Mouse (Mus musculus) bone marrow, adult 2 months (tissue): ENCODE data around the gene Fam178b.

Experiments used
- CTCF ChIP-seq: fragments of 200-500 bp; IDR thresholded peaks from 2 replicates; pipeline ENCODE4 v1.5.1; 2011; ENCODE audit warnings: low read length, control low read depth; ENCODE audit not compliant: control insufficient read depth, insufficient read depth
- POLR2A ChIP-seq: fragments of 200-500 bp; IDR thresholded peaks from 2 replicates; pipeline ENCODE4 v1.6.1; 2011; ENCODE audit warnings: low read depth, mild to moderate bottlenecking, control low read depth, low read length, borderline replicate concordance; ENCODE audit not compliant: control insufficient read depth

GRCm38 (mm10) chr1:36643957-36644614 lies 38.9 kb downstream of the Fam178b start:
- no peak for TF ChIP-seq POLR2A
- TF ChIP-seq CTCF: no peak
